Mouse (Mus musculus) stomach, embryonic 14.5 days (tissue): ENCODE results near the gene Tekt4. TPM values are rescaled to one million over a fixed set of nuclear protein-coding genes. Genes with fewer than 3 reads are reported as not detected.

Experiments used
- ATAC-seq: fragments of 200-750 bp; cut with Nextera tagmentation; 2 replicates; pipeline ENCODE4 v1.8.0; 2017; ENCODE audit warnings: low read depth, moderate TSS enrichment; ENCODE audit not compliant: insufficient number of reproducible peaks, insufficient read depth, low FRiP score
- H3K27ac ChIP-seq: fragments of 300-500 bp; sonication (generic); 2 replicates; pipeline ENCODE4 v1.5.1; 2014; ENCODE audit warnings: mild to moderate bottlenecking, low read length, moderate library complexity, mixed read lengths
- H3K27me3 ChIP-seq: fragments of 300-500 bp; sonication (generic); 2 replicates; pipeline ENCODE4 v1.6.1; 2014; ENCODE audit warnings: low read length, control low read depth, mixed read lengths; ENCODE audit not compliant: control insufficient read depth, insufficient read depth
- H3K36me3 ChIP-seq: fragments of 300-500 bp; sonication (generic); 2 replicates; pipeline ENCODE4 v1.6.1; 2014; ENCODE audit warnings: mild to moderate bottlenecking, control low read depth, low read length, moderate library complexity, mixed read lengths; ENCODE audit not compliant: control insufficient read depth, insufficient read depth
- H3K4me1 ChIP-seq: fragments of 300-500 bp; sonication (generic); 2 replicates; pipeline ENCODE4 v1.6.1; 2014; ENCODE audit warnings: low read length, control low read depth, mixed read lengths; ENCODE audit not compliant: control insufficient read depth, insufficient read depth
- H3K4me2 ChIP-seq: fragments of 300-500 bp; sonication (generic); replicated peaks from 2 replicates; pipeline ENCODE4 v1.6.1; 2014; ENCODE audit warnings: low read depth, low read length, control low read depth
- H3K4me3 ChIP-seq: fragments of 300-500 bp; sonication (generic); 2 replicates; pipeline ENCODE4 v1.5.1; 2014; ENCODE audit warnings: low read depth, low read length, control low read depth
- H3K9ac ChIP-seq: fragments of 300-500 bp; sonication (generic); replicated peaks from 2 replicates; pipeline ENCODE4 v1.6.1; 2014; ENCODE audit warnings: low read depth, mild to moderate bottlenecking, control low read depth, low read length, moderate library complexity, mixed read lengths
- H3K9me3 ChIP-seq: fragments of 300-500 bp; sonication (generic); 2 replicates; pipeline ENCODE4 v1.6.1; 2016; ENCODE audit warnings: low read depth, low read length, control low read depth; ENCODE audit not compliant: control insufficient read depth
- WGBS: fragments of 180-500 bp; shearing (Covaris S2); extraction: QIAGEN DNeasy Blood & Tissue Kit; methylation state at CpG from one replicate; pipeline ENCODE4 v1.1.7; 2014; 5-methylcytosine and 5-hydroxymethylcytosine counted together
- polyA plus RNA-seq: library from polyadenylated mRNA; unstranded; fragments of >200 nt; fragmentation: Nextera tagmentation; extraction: Ambion mirVana; gene quantifications from 2 replicates; pipeline ENCODE4 v1.2.1, GENCODE M21; 2014

Gene Tekt4
- polyA plus RNA-seq, 1 experiment from 2014 or later: not detected

- no peak overlapping the region for H3K27ac ChIP-seq
- 28% methylated on average over 3 of the region's 3 CpGs for WGBS
- no peaks in the 10 kb centered on the region for H3K36me3 ChIP-seq
- no peaks in the 10 kb centered on the region for H3K9me3 ChIP-seq
- no peak overlapping the region for H3K9ac ChIP-seq
- no peak overlapping the region for H3K4me2 ChIP-seq
- ATAC-seq: no peak
- no peaks in the 10 kb centered on the region for H3K4me1 ChIP-seq
- no peak overlapping the region for H3K4me3 ChIP-seq
- H3K27me3 ChIP-seq: no peaks in the 10 kb centered on the region
Observed at GRCm38 (mm10) chr17:25507799-25508198, 53.4 kb downstream of the Tekt4 start.

- no peak overlapping the region for H3K9ac ChIP-seq
- no peak for ATAC-seq
- H3K4me2 ChIP-seq: no peak overlapping the region
- H3K36me3 ChIP-seq: no peaks in the 10 kb centered on the region
- no peaks in the 10 kb centered on the region for H3K27me3 ChIP-seq
- no peak overlapping the region for H3K4me3 ChIP-seq
- H3K27ac ChIP-seq: no peak overlapping the region
- 53% methylated on average over 7 of the region's 7 CpGs for WGBS
- no peaks in the 10 kb centered on the region for H3K4me1 ChIP-seq
- no peaks in the 10 kb centered on the region for H3K9me3 ChIP-seq
Observed at GRCm38 (mm10) chr17:25508860-25509577, 54.6 kb downstream of the Tekt4 start.

GRCm38 (mm10) chr17:25510074-25510830 is 55.8 kb downstream of the Tekt4 start:
- Histone ChIP-seq H3K9ac (no peak overlapping the region), H3K4me3 (no peak overlapping the region), H3K4me2 (no peak overlapping the region), H3K9me3 (no peaks in the 10 kb centered on the region), H3K27me3 (no peaks in the 10 kb centered on the region), H3K27ac (no peak overlapping the region), H3K4me1 (no peaks in the 10 kb centered on the region), H3K36me3 (no peaks in the 10 kb centered on the region)
- 76% methylated on average over 10 of the region's 10 CpGs for WGBS
- no peak for ATAC-seq

- no peak for ATAC-seq
- Histone ChIP-seq H3K9ac (no peak overlapping the region), H3K27ac (no peak overlapping the region), H3K36me3 (no peaks in the 10 kb centered on the region), H3K4me3 (no peak overlapping the region), H3K4me1 (no peaks in the 10 kb centered on the region), H3K9me3 (no peaks in the 10 kb centered on the region), H3K27me3 (no peaks in the 10 kb centered on the region), H3K4me2 (no peak overlapping the region)
- WGBS: 75% methylated on average over 3 of the region's 3 CpGs
Observed at GRCm38 (mm10) chr17:25511876-25512275, 57.5 kb downstream of the Tekt4 start.

GRCm38 (mm10) chr17:25514055-25514454 is 59.6 kb downstream of the Tekt4 start:
- Histone ChIP-seq H3K27me3 (no peaks in the 10 kb centered on the region), H3K36me3 (no peaks in the 10 kb centered on the region), H3K9me3 (no peaks in the 10 kb centered on the region), H3K4me2 (no peak overlapping the region), H3K4me1 (no peaks in the 10 kb centered on the region), H3K9ac (no peak overlapping the region), H3K4me3 (no peak overlapping the region), H3K27ac (no peak overlapping the region)
- ATAC-seq: no peak
- 95% methylated on average over 2 of the region's 2 CpGs for WGBS

- Histone ChIP-seq H3K36me3 (no peaks in the 10 kb centered on the region), H3K27me3 (no peaks in the 10 kb centered on the region), H3K9ac (no peak overlapping the region), H3K27ac (no peak overlapping the region), H3K9me3 (no peaks in the 10 kb centered on the region), H3K4me1 (no peaks in the 10 kb centered on the region), H3K4me2 (no peak overlapping the region), H3K4me3 (no peak overlapping the region)
- 24% methylated on average over 5 of the region's 5 CpGs for WGBS
- ATAC-seq: no peak
Observed at GRCm38 (mm10) chr17:25516315-25516714, 61.9 kb downstream of the Tekt4 start.

- no peak overlapping the region for H3K9ac ChIP-seq
- no peak overlapping the region for H3K4me2 ChIP-seq
- no peaks in the 10 kb centered on the region for H3K4me1 ChIP-seq
- no peaks in the 10 kb centered on the region for H3K9me3 ChIP-seq
- H3K4me3 ChIP-seq: no peak overlapping the region
- WGBS: 81% methylated on average over 17 of the region's 17 CpGs
- H3K27me3 ChIP-seq: no peaks in the 10 kb centered on the region
- no peaks in the 10 kb centered on the region for H3K36me3 ChIP-seq
- H3K27ac ChIP-seq: no peak overlapping the region
- ATAC-seq: peak; percentile 28; the same call in 1 of the 2 replicates
Observed at GRCm38 (mm10) chr17:25518144-25518543, 63.7 kb downstream of the Tekt4 start.

GRCm38 (mm10) chr17:25519511-25519910 is 65.1 kb downstream of the Tekt4 start:
- Histone ChIP-seq H3K9ac (no peak overlapping the region), H3K36me3 (no peaks in the 10 kb centered on the region), H3K27me3 (no peaks in the 10 kb centered on the region), H3K4me1 (no peaks in the 10 kb centered on the region), H3K27ac (no peak overlapping the region), H3K4me2 (no peak overlapping the region), H3K9me3 (no peaks in the 10 kb centered on the region), H3K4me3 (no peak overlapping the region)
- 81% methylated on average over 5 of the region's 5 CpGs for WGBS
- no peak for ATAC-seq
